ENCODE assay signal across 8 mouse cellular contexts in genomic region chr7:19506969-19507611, GRCm38 (mm10). TPM values are rescaled to one million over a fixed set of nuclear protein-coding genes. Genes with fewer than 3 reads are reported as not detected.
A peak's percentile ranks its signal among the peaks of the same experiment; 100 is the strongest.
DNase-seq lines count a peak whose midpoint lies in the region; ATAC-seq and TF ChIP-seq lines count a peak whose summit lies in the region.

No protein-coding gene starts in this region.

- no peaks in the 10 kb centered on the region for H3K27me3 ChIP-seq in lung, embryonic 14.5 days (ENCODE audit: insufficient read depth, low read length)
- no peaks in the 10 kb centered on the region for H3K27me3 ChIP-seq in heart, embryonic 11.5 days (ENCODE audit: control insufficient read depth, insufficient read depth, low read length)
- H3K27me3 ChIP-seq in limb, embryonic 10.5 days (ENCODE audit: low read depth, poor library complexity, severe bottlenecking), result no peaks in the 10 kb centered on the region
- H3K27me3 ChIP-seq in midbrain, embryonic 15.5 days (replicated peaks), result no peaks in the 10 kb centered on the region
- H3K27me3 ChIP-seq in stomach, postnatal 0 days (ENCODE audit: control insufficient read depth, insufficient read depth, low read length), result no peaks in the 10 kb centered on the region

- no peak for TF ChIP-seq EP300 in stomach, postnatal 0 days (optimal IDR thresholded peaks at IDR 0.05)

- no peak for ATAC-seq in lung, embryonic 14.5 days (ENCODE audit: insufficient read depth)
- ATAC-seq in heart, embryonic 11.5 days (replicated peaks; ENCODE audit: insufficient number of reproducible peaks, low FRiP score, low TSS enrichment), result 0 out of 2 replicates have a peak, but pooled peaks have one; percentile 3
- ATAC-seq in midbrain, embryonic 15.5 days (replicated peaks), result peak; percentile 31
- no peak for ATAC-seq in stomach, postnatal 0 days (ENCODE audit: low FRiP score, low TSS enrichment)

- H3K36me3 ChIP-seq in lung, embryonic 14.5 days (ENCODE audit: insufficient read depth), result no peaks in the 10 kb centered on the region
- H3K36me3 ChIP-seq in heart, embryonic 11.5 days (ENCODE audit: control insufficient read depth, insufficient read depth, low read length), result 0 out of 2 replicates have a peak, but pooled peaks cover 3% of the 10 kb centered on the region
- H3K36me3 ChIP-seq in limb, embryonic 10.5 days, result peaks cover 8% of the 10 kb centered on the region; the same call in 1 of the 2 replicates
- no peaks in the 10 kb centered on the region for H3K36me3 ChIP-seq in midbrain, embryonic 15.5 days (replicated peaks)
- no peaks in the 10 kb centered on the region for H3K36me3 ChIP-seq in stomach, postnatal 0 days (ENCODE audit: control insufficient read depth, insufficient read depth, low read length)

- H3K9me3 ChIP-seq in lung, embryonic 14.5 days (ENCODE audit: low read depth, low read length), result no peaks in the 10 kb centered on the region
- H3K9me3 ChIP-seq in heart, embryonic 11.5 days (replicated peaks; ENCODE audit: control insufficient read depth, low read length), result no peaks in the 10 kb centered on the region
- H3K9me3 ChIP-seq in limb, embryonic 10.5 days (replicated peaks), result no peaks in the 10 kb centered on the region
- no peaks in the 10 kb centered on the region for H3K9me3 ChIP-seq in midbrain, embryonic 15.5 days
- H3K9me3 ChIP-seq in stomach, postnatal 0 days (ENCODE audit: control insufficient read depth, low read length), result no peaks in the 10 kb centered on the region

- peak; percentile 81 for DNase-seq in lung, embryonic 14.5 days
- no peak for DNase-seq in lung, postnatal 25 days (ENCODE audit: low spot score)
- DNase-seq in limb, embryonic 10.5 days (ENCODE audit: low spot score), result peak; percentile 84
- DNase-seq in stomach, postnatal 0 days (ENCODE audit: low spot score), result no peak
- DNase-seq in layer of hippocampus, adult 9-11 months, result no peak

- under 1% methylated on average over 71 of the region's 71 CpGs for WGBS in lung, embryonic 14.5 days
- under 1% methylated on average over 71 of the region's 71 CpGs for WGBS in heart, embryonic 11.5 days (ENCODE audit: insufficient replicate concordance)
- under 1% methylated on average over 71 of the region's 71 CpGs for WGBS in limb, embryonic 10.5 days
- under 1% methylated on average over 71 of the region's 71 CpGs for WGBS in midbrain, embryonic 15.5 days
- 4% methylated on average over 63 of the region's 71 CpGs for WGBS in stomach, postnatal 0 days

- H3K4me3 ChIP-seq in lung, embryonic 14.5 days (ENCODE audit: low read depth, low read length), result peak overlapping the region; percentile 80
- peak overlapping the region; percentile 95 for H3K4me3 ChIP-seq in brown adipose tissue, adult 24 weeks (ENCODE audit: insufficient read depth, low read depth, low read length)
- H3K4me3 ChIP-seq in heart, embryonic 11.5 days (ENCODE audit: low read depth, low read length), result peak overlapping the region; percentile 83
- peak overlapping the region; percentile 76 for H3K4me3 ChIP-seq in limb, embryonic 10.5 days
- peak overlapping the region; percentile 77 for H3K4me3 ChIP-seq in midbrain, embryonic 15.5 days
- peak overlapping the region; percentile 70 for H3K4me3 ChIP-seq in stomach, postnatal 0 days (ENCODE audit: low read depth, low read length)

- peak overlapping the region; percentile 53 for H3K9ac ChIP-seq in lung, embryonic 14.5 days
- H3K9ac ChIP-seq in heart, embryonic 11.5 days (ENCODE audit: low read depth, low read length), result peak overlapping the region; percentile 94
- H3K9ac ChIP-seq in midbrain, embryonic 15.5 days, result peak overlapping the region; percentile 51
- H3K9ac ChIP-seq in stomach, postnatal 0 days (ENCODE audit: low read length), result peak overlapping the region; percentile 74

- no peaks in the 10 kb centered on the region for H3K4me1 ChIP-seq in lung, embryonic 14.5 days (ENCODE audit: insufficient read depth)
- peaks cover 3% of the 10 kb centered on the region for H3K4me1 ChIP-seq in brown adipose tissue, adult 24 weeks (ENCODE audit: control insufficient read depth, insufficient read depth, insufficient read length, low read length)
- peaks cover 7% of the 10 kb centered on the region; the same call in 1 of the 2 replicates for H3K4me1 ChIP-seq in heart, embryonic 11.5 days (ENCODE audit: control insufficient read depth, insufficient read depth, low read length)
- peaks cover 24% of the 10 kb centered on the region for H3K4me1 ChIP-seq in limb, embryonic 10.5 days
- peaks cover 25% of the 10 kb centered on the region for H3K4me1 ChIP-seq in midbrain, embryonic 15.5 days
- H3K4me1 ChIP-seq in stomach, postnatal 0 days (replicated peaks; ENCODE audit: control insufficient read depth, insufficient read depth), result peaks cover 5% of the 10 kb centered on the region; the same call in 1 of the 2 replicates

- no peak for TF ChIP-seq CTCF in lung, embryonic 14.5 days (IDR thresholded peaks at IDR 0.05; ENCODE audit: low read depth)
- no peak for TF ChIP-seq CTCF in stomach, postnatal 0 days (IDR thresholded peaks at IDR 0.05; ENCODE audit: low read depth)

- no peak overlapping the region for H3K27ac ChIP-seq in lung, embryonic 14.5 days (ENCODE audit: low read depth)
- no peak overlapping the region for H3K27ac ChIP-seq in brown adipose tissue, adult 24 weeks (replicated peaks; ENCODE audit: low read depth, low read length)
- H3K27ac ChIP-seq in heart, embryonic 11.5 days (ENCODE audit: low read depth, low read length), result 0 out of 2 replicates have a peak overlapping the region, but pooled peaks have one; percentile 6
- H3K27ac ChIP-seq in limb, embryonic 10.5 days, result peak overlapping the region; percentile 92
- H3K27ac ChIP-seq in midbrain, embryonic 15.5 days, result peak overlapping the region; percentile 80
- H3K27ac ChIP-seq in stomach, postnatal 0 days (replicated peaks), result no peak overlapping the region

- peak overlapping the region; percentile 98 for H3K4me2 ChIP-seq in lung, embryonic 14.5 days
- peak overlapping the region; percentile 99 for H3K4me2 ChIP-seq in heart, embryonic 11.5 days
- H3K4me2 ChIP-seq in midbrain, embryonic 15.5 days, result peak overlapping the region; percentile 74
- peak overlapping the region; percentile 80 for H3K4me2 ChIP-seq in stomach, postnatal 0 days (replicated peaks; ENCODE audit: low read depth)

RNA-seq across cellular contexts. Expression of gene Bloc1s3, which starts 1.1 kb away (rescaled TPM):
- polyA plus RNA-seq in lung, embryonic 14.5 days (2014; fragmentation: Nextera tagmentation; extraction: Ambion mirVana), result 1.1 and 1.7 TPM in 2 replicates
- polyA plus RNA-seq in brown adipose tissue, adult 24 weeks (2012; ENCODE audit: insufficient read depth, insufficient read length, missing spikeins), result 3.4 and 4.0 TPM in 2 replicates
- polyA plus RNA-seq in heart, embryonic 11.5 days (2014; fragmentation: Nextera tagmentation; extraction: Ambion mirVana), result 1.2 TPM in 2 replicates
- polyA plus RNA-seq in limb, embryonic 10.5 days (2016; fragmentation: Nextera tagmentation; extraction: Ambion mirVana), result 2.3 and 2.4 TPM in 2 replicates
- polyA plus RNA-seq in midbrain, embryonic 15.5 days (2015; fragmentation: Nextera tagmentation; extraction: Ambion mirVana), result 4.8 and 5.0 TPM in 2 replicates
- polyA plus RNA-seq in stomach, postnatal 0 days (2015; fragmentation: Nextera tagmentation; extraction: Ambion mirVana), result 3.2 and 3.7 TPM in 2 replicates

RNA-seq across cellular contexts. Expression of gene Trappc6a, which starts 1.1 kb away (rescaled TPM):
- 77.3 and 83.5 TPM in 2 replicates for polyA plus RNA-seq in lung, embryonic 14.5 days (2014; fragmentation: Nextera tagmentation; extraction: Ambion mirVana)
- 39.3 and 49.9 TPM in 2 replicates for polyA plus RNA-seq in brown adipose tissue, adult 24 weeks (2012; ENCODE audit: insufficient read depth, insufficient read length, missing spikeins)
- 77.0 and 79.0 TPM in 2 replicates for polyA plus RNA-seq in heart, embryonic 11.5 days (2014; fragmentation: Nextera tagmentation; extraction: Ambion mirVana)
- 74.0 and 90.5 TPM in 2 replicates for polyA plus RNA-seq in limb, embryonic 10.5 days (2016; fragmentation: Nextera tagmentation; extraction: Ambion mirVana)
- polyA plus RNA-seq in midbrain, embryonic 15.5 days (2015; fragmentation: Nextera tagmentation; extraction: Ambion mirVana), result 38.3 and 39.1 TPM in 2 replicates
- polyA plus RNA-seq in stomach, postnatal 0 days (2015; fragmentation: Nextera tagmentation; extraction: Ambion mirVana), result 113 and 123 TPM in 2 replicates

RNA-seq across cellular contexts. Expression of gene Nkpd1, which starts 10.5 kb away (rescaled TPM):
- polyA plus RNA-seq in lung, embryonic 14.5 days (2014; fragmentation: Nextera tagmentation; extraction: Ambion mirVana), result 0.11 TPM in 2 replicates
- not detected in 2 replicates for polyA plus RNA-seq in brown adipose tissue, adult 24 weeks (2012; ENCODE audit: insufficient read depth, insufficient read length, missing spikeins)
- polyA plus RNA-seq in heart, embryonic 11.5 days (2014; fragmentation: Nextera tagmentation; extraction: Ambion mirVana), result 0.15 TPM in 1 of 2 replicates, not detected in the other
- 0.10 and 0.11 TPM in 2 replicates for polyA plus RNA-seq in limb, embryonic 10.5 days (2016; fragmentation: Nextera tagmentation; extraction: Ambion mirVana)
- polyA plus RNA-seq in midbrain, embryonic 15.5 days (2015; fragmentation: Nextera tagmentation; extraction: Ambion mirVana), result 0.74 and 0.95 TPM in 2 replicates
- 30.8 and 33.0 TPM in 2 replicates for polyA plus RNA-seq in stomach, postnatal 0 days (2015; fragmentation: Nextera tagmentation; extraction: Ambion mirVana)

RNA-seq across cellular contexts. Expression of gene Exoc3l2, which starts 44.0 kb away (rescaled TPM):
- 1.7 and 2.2 TPM in 2 replicates for polyA plus RNA-seq in lung, embryonic 14.5 days (2014; fragmentation: Nextera tagmentation; extraction: Ambion mirVana)
- polyA plus RNA-seq in brown adipose tissue, adult 24 weeks (2012; ENCODE audit: insufficient read depth, insufficient read length, missing spikeins), result 0.79 and 1.0 TPM in 2 replicates
- 2.2 and 2.7 TPM in 2 replicates for polyA plus RNA-seq in heart, embryonic 11.5 days (2014; fragmentation: Nextera tagmentation; extraction: Ambion mirVana)
- polyA plus RNA-seq in limb, embryonic 10.5 days (2016; fragmentation: Nextera tagmentation; extraction: Ambion mirVana), result 1.2 and 1.7 TPM in 2 replicates
- 0.17 and 0.57 TPM in 2 replicates for polyA plus RNA-seq in midbrain, embryonic 15.5 days (2015; fragmentation: Nextera tagmentation; extraction: Ambion mirVana)
- 0.97 and 1.1 TPM in 2 replicates for polyA plus RNA-seq in stomach, postnatal 0 days (2015; fragmentation: Nextera tagmentation; extraction: Ambion mirVana)

RNA-seq across cellular contexts. Expression of gene Mark4, which starts 48.5 kb away (rescaled TPM):
- 8.7 and 11.1 TPM in 2 replicates for polyA plus RNA-seq in lung, embryonic 14.5 days (2014; fragmentation: Nextera tagmentation; extraction: Ambion mirVana)
- 9.8 and 10.9 TPM in 2 replicates for polyA plus RNA-seq in brown adipose tissue, adult 24 weeks (2012; ENCODE audit: insufficient read depth, insufficient read length, missing spikeins)
- 8.0 and 9.7 TPM in 2 replicates for polyA plus RNA-seq in heart, embryonic 11.5 days (2014; fragmentation: Nextera tagmentation; extraction: Ambion mirVana)
- 7.6 and 8.0 TPM in 2 replicates for polyA plus RNA-seq in limb, embryonic 10.5 days (2016; fragmentation: Nextera tagmentation; extraction: Ambion mirVana)
- 20.4 and 20.6 TPM in 2 replicates for polyA plus RNA-seq in midbrain, embryonic 15.5 days (2015; fragmentation: Nextera tagmentation; extraction: Ambion mirVana)
- 5.2 and 5.3 TPM in 2 replicates for polyA plus RNA-seq in stomach, postnatal 0 days (2015; fragmentation: Nextera tagmentation; extraction: Ambion mirVana)

Comparison
In these comparisons a context has a peak if more than half of its experiments do, and no peak if none do; other contexts are left out.
1. DNase-seq: peak in lung, embryonic 14.5 days (single experiment) and limb, embryonic 10.5 days (single experiment); none in lung, postnatal 25 days (single experiment), stomach, postnatal 0 days (single experiment) and layer of hippocampus, adult 9-11 months (single experiment).
2. ATAC-seq: peak in heart, embryonic 11.5 days (single experiment) and midbrain, embryonic 15.5 days (single experiment); none in lung, embryonic 14.5 days (single experiment) and stomach, postnatal 0 days (single experiment).
3. H3K27ac ChIP-seq: peak in heart, embryonic 11.5 days (single experiment), limb, embryonic 10.5 days (single experiment) and midbrain, embryonic 15.5 days (single experiment); none in lung, embryonic 14.5 days (single experiment), brown adipose tissue, adult 24 weeks (single experiment) and stomach, postnatal 0 days (single experiment).
4. RNA of gene Nkpd1, which starts 10.5 kb away (polyA plus RNA-seq): 30.8 to 33.0 TPM in stomach, postnatal 0 days; 0.74 to 0.95 TPM in midbrain, embryonic 15.5 days, 0.10 to 0.11 TPM in limb, embryonic 10.5 days, 0.11 TPM in lung, embryonic 14.5 days, 0.15 TPM in heart, embryonic 11.5 days and not detected in brown adipose tissue, adult 24 weeks; every median in the first group is over 10 times any median in the second.
5. Peak in every context shown above with its lines, with median percentiles within 50 percentile points of each other: H3K4me2 ChIP-seq, H3K4me3 ChIP-seq and H3K9ac ChIP-seq.